Mouse (Mus musculus) heart, embryonic 11.5 days (tissue): Measurements from ENCODE around the gene Stx4a. TPM values are rescaled to one million over a fixed set of nuclear protein-coding genes. Genes with fewer than 3 reads are reported as not detected.

Experiments
- ATAC-seq: fragments of 200-750 bp; cut with Nextera tagmentation; replicated peaks from 2 replicates; pipeline ENCODE4 v1.8.0; 2017; ENCODE audit warnings: moderate library complexity; ENCODE audit not compliant: insufficient number of reproducible peaks, low FRiP score, low TSS enrichment
- H3K27ac ChIP-seq: fragments of 300-500 bp; sonication (generic); 2 replicates; pipeline ENCODE4 v1.5.1; 2014; ENCODE audit warnings: mild to moderate bottlenecking, low read depth, low read length
- H3K27me3 ChIP-seq: fragments of 300-500 bp; sonication (generic); 2 replicates; pipeline ENCODE4 v1.6.1; 2014; ENCODE audit warnings: mild to moderate bottlenecking, low read length, mixed read lengths; ENCODE audit not compliant: control insufficient read depth, insufficient read depth
- H3K36me3 ChIP-seq: fragments of 300-500 bp; sonication (generic); 2 replicates; pipeline ENCODE4 v1.6.1; 2014; ENCODE audit warnings: mild to moderate bottlenecking, low read length, moderate library complexity, mixed read lengths; ENCODE audit not compliant: control insufficient read depth, insufficient read depth
- H3K4me1 ChIP-seq: fragments of 300-500 bp; sonication (generic); 2 replicates; pipeline ENCODE4 v1.6.1; 2014; ENCODE audit warnings: low read length; ENCODE audit not compliant: control insufficient read depth, insufficient read depth
- H3K4me2 ChIP-seq: fragments of 300-500 bp; sonication (generic); 2 replicates; pipeline ENCODE4 v1.6.1; 2014; ENCODE audit warnings: mild to moderate bottlenecking, moderate library complexity
- H3K4me3 ChIP-seq: fragments of 300-500 bp; sonication (generic); 2 replicates; pipeline ENCODE4 v1.5.1; 2014; ENCODE audit warnings: low read depth, low read length
- H3K9ac ChIP-seq: fragments of 300-500 bp; sonication (generic); 2 replicates; pipeline ENCODE4 v1.6.1; 2014; ENCODE audit warnings: mild to moderate bottlenecking, low read depth, low read length, moderate library complexity
- H3K9me3 ChIP-seq: fragments of 300-500 bp; sonication (generic); replicated peaks from 2 replicates; pipeline ENCODE4 v1.6.1; 2016; ENCODE audit warnings: low read length; ENCODE audit not compliant: control insufficient read depth
- WGBS: fragments of 180-500 bp; shearing (Covaris S2); extraction: QIAGEN DNeasy Blood & Tissue Kit; methylation state at CpG from one replicate; pipeline ENCODE4 v1.1.7; 2014; ENCODE audit not compliant: insufficient replicate concordance; 5-methylcytosine and 5-hydroxymethylcytosine counted together
- polyA plus RNA-seq: library from polyadenylated mRNA; unstranded; fragments of >200 nt; fragmentation: Nextera tagmentation; extraction: Ambion mirVana; gene quantifications from 2 replicates; pipeline ENCODE4 v1.2.1, GENCODE M21; 2014

The Stx4a gene
- polyA plus RNA-seq, 1 experiment from 2014 or later = 22.8 TPM

GRCm38 (mm10) chr7:127880431-127880830 is 56.3 kb downstream of the Stx4a start:
- no peak for ATAC-seq
- no peak overlapping the region for H3K4me3 ChIP-seq
- peaks cover 12% of the 10 kb centered on the region for H3K4me1 ChIP-seq
- 78% methylated on average over 12 of the region's 12 CpGs for WGBS
- no peak overlapping the region for H3K9ac ChIP-seq
- no peak overlapping the region for H3K4me2 ChIP-seq
- H3K27me3 ChIP-seq = no peaks in the 10 kb centered on the region
- H3K9me3 ChIP-seq = no peaks in the 10 kb centered on the region
- H3K36me3 ChIP-seq = peaks cover 67% of the 10 kb centered on the region
- no peak overlapping the region for H3K27ac ChIP-seq

GRCm38 (mm10) chr7:127885951-127886350 is 61.9 kb downstream of the Stx4a start:
- WGBS = 64% methylated on average over 6 of the region's 6 CpGs

GRCm38 (mm10) chr7:127886551-127886950 is 62.5 kb downstream of the Stx4a start:
- 92% methylated on average over 6 of the region's 6 CpGs for WGBS
- Histone ChIP-seq H3K4me3 (no peak overlapping the region), H3K4me2 (no peak overlapping the region), H3K9me3 (no peaks in the 10 kb centered on the region), H3K36me3 (peaks cover 50% of the 10 kb centered on the region), H3K27me3 (no peaks in the 10 kb centered on the region), H3K9ac (no peak overlapping the region), H3K27ac (no peak overlapping the region), H3K4me1 (peaks cover 6% of the 10 kb centered on the region)
- no peak for ATAC-seq

More at GRCm38 (mm10) chr7:127885951-127886350, 61.9 kb downstream of the Stx4a start:
- Histone ChIP-seq H3K4me3 (no peak overlapping the region), H3K4me1 (peaks cover 6% of the 10 kb centered on the region), H3K9me3 (no peaks in the 10 kb centered on the region), H3K36me3 (peaks cover 56% of the 10 kb centered on the region), H3K27me3 (no peaks in the 10 kb centered on the region), H3K4me2 (no peak overlapping the region), H3K9ac (no peak overlapping the region), H3K27ac (no peak overlapping the region)
- no peak for ATAC-seq

- Histone ChIP-seq H3K36me3 (peaks cover 44% of the 10 kb centered on the region), H3K9me3 (no peaks in the 10 kb centered on the region), H3K27ac (no peak overlapping the region), H3K4me2 (no peak overlapping the region), H3K4me3 (no peak overlapping the region), H3K9ac (no peak overlapping the region), H3K4me1 (peaks cover 6% of the 10 kb centered on the region), H3K27me3 (no peaks in the 10 kb centered on the region)
- no peak for ATAC-seq
- WGBS = 86% methylated on average over 8 of the region's 8 CpGs
Measured at GRCm38 (mm10) chr7:127887191-127887590, 63.1 kb downstream of the Stx4a start.

- H3K36me3 ChIP-seq = peaks cover 38% of the 10 kb centered on the region
- no peak for ATAC-seq
Measured at GRCm38 (mm10) chr7:127887781-127888180, 63.7 kb downstream of the Stx4a start.

GRCm38 (mm10) chr7:127888821-127889220 is 64.7 kb downstream of the Stx4a start:
- Histone ChIP-seq H3K9me3 (no peaks in the 10 kb centered on the region), H3K4me2 (no peak overlapping the region), H3K4me1 (peaks cover under 1% of the 10 kb centered on the region), H3K27ac (no peak overlapping the region), H3K27me3 (no peaks in the 10 kb centered on the region), H3K4me3 (no peak overlapping the region), H3K36me3 (peaks cover 28% of the 10 kb centered on the region), H3K9ac (no peak overlapping the region)
- no peak for ATAC-seq
- WGBS = 76% methylated on average over 3 of the region's 3 CpGs

More at GRCm38 (mm10) chr7:127887781-127888180, 63.7 kb downstream of the Stx4a start:
- no peak overlapping the region for H3K4me3 ChIP-seq
- H3K27ac ChIP-seq = no peak overlapping the region
- no peaks in the 10 kb centered on the region for H3K27me3 ChIP-seq
- WGBS = 84% methylated on average over 3 of the region's 3 CpGs
- H3K9me3 ChIP-seq = no peaks in the 10 kb centered on the region
- peaks cover 6% of the 10 kb centered on the region for H3K4me1 ChIP-seq
- no peak overlapping the region for H3K9ac ChIP-seq
- H3K4me2 ChIP-seq = no peak overlapping the region

- no peak within 1 kb of the TSS for H3K27ac ChIP-seq
- no peaks in the 10 kb centered on the region for H3K9me3 ChIP-seq
- WGBS = 30% methylated on average over 4 of the region's 4 CpGs
- ATAC-seq = no peak
- no peaks in the 10 kb centered on the region for H3K27me3 ChIP-seq
- H3K36me3 ChIP-seq = peaks cover 17% of the 10 kb centered on the region
- H3K4me2 ChIP-seq = no peak within 1 kb of the TSS
- peaks cover 7% of the 10 kb centered on the region; the same call in 1 of the 2 replicates for H3K4me1 ChIP-seq
- H3K4me3 ChIP-seq = no peak within 1 kb of the TSS
- H3K9ac ChIP-seq = no peak within 1 kb of the TSS
Measured at GRCm38 (mm10) chr7:127890798-127891197, 66.7 kb downstream of the Stx4a start, which contains the start of gene Prss53. Prss53 (minus strand) TSS chr7:127890970.

GRCm38 (mm10) chr7:127894480-127894879 is 70.4 kb downstream of the Stx4a start:
- Histone ChIP-seq H3K27ac (no peak overlapping the region), H3K36me3 (peaks cover 3% of the 10 kb centered on the region; the same call in 1 of the 2 replicates), H3K9me3 (no peaks in the 10 kb centered on the region), H3K4me2 (peak overlapping the region; percentile 92), H3K27me3 (no peaks in the 10 kb centered on the region), H3K9ac (peak overlapping the region; percentile 73), H3K4me1 (peaks cover 7% of the 10 kb centered on the region; the same call in 1 of the 2 replicates), H3K4me3 (peak overlapping the region; percentile 56)
- 79% methylated on average over 5 of the region's 5 CpGs for WGBS
- ATAC-seq = no peak

- Histone ChIP-seq H3K4me2 (peak within 1 kb of the TSS; percentile 92), H3K36me3 (no peaks in the 10 kb centered on the region), H3K4me3 (peak within 1 kb of the TSS; percentile 56), H3K27me3 (no peaks in the 10 kb centered on the region), H3K27ac (peak within 1 kb of the TSS; percentile 84), H3K4me1 (peaks cover 10% of the 10 kb centered on the region; the same call in 1 of the 2 replicates), H3K9me3 (no peaks in the 10 kb centered on the region), H3K9ac (peak within 1 kb of the TSS; percentile 73)
- 0% methylated on average over 26 of the region's 26 CpGs for WGBS
- ATAC-seq = peak; percentile 93
Measured at GRCm38 (mm10) chr7:127895442-127895841, 71.3 kb downstream of the Stx4a start, which contains the start of the genes Gm21974 and Vkorc1. Gm21974 (minus strand) TSS chr7:127895454. Vkorc1 (minus strand) TSS chr7:127895617.
